Mouse (Mus musculus) kidney, adult 11 months (tissue): ENCODE results near the gene Sh3bgr.
A peak's percentile ranks its signal among the peaks of the same experiment; 100 is the strongest.

Experiments
- DNase-seq: peaks from one replicate; pipeline ENCODE4 v3.0.0; 2022

Sh3bgr gene

GRCm38 (mm10) chr16:96199913-96200701, at the start of gene Sh3bgr:
Gene Sh3bgr, plus strand, starts transcription at chr16:96200450.
- DNase-seq: peak; percentile 78

- DNase-seq: no peak
Measured at GRCm38 (mm10) chr16:96150995-96151394, 49.3 kb upstream of the Sh3bgr start.

GRCm38 (mm10) chr16:96151551-96151950, 48.7 kb upstream of the Sh3bgr start:
- DNase-seq: peak; percentile 46

- no peak for DNase-seq
Measured at GRCm38 (mm10) chr16:96154476-96154875, 45.8 kb upstream of the Sh3bgr start.

GRCm38 (mm10) chr16:96156019-96156418, 44.2 kb upstream of the Sh3bgr start:
- no peak for DNase-seq

- no peak for DNase-seq
Measured at GRCm38 (mm10) chr16:96157171-96157570, 43.1 kb upstream of the Sh3bgr start.

- no peak for DNase-seq
Measured at GRCm38 (mm10) chr16:96158511-96159080, 41.7 kb upstream of the Sh3bgr start.

- DNase-seq: peak; percentile 26
Measured at GRCm38 (mm10) chr16:96159091-96159731, 41.0 kb upstream of the Sh3bgr start.

- DNase-seq: no peak
Measured at GRCm38 (mm10) chr16:96159794-96160346, 40.4 kb upstream of the Sh3bgr start.

GRCm38 (mm10) chr16:96160927-96161326, 39.3 kb upstream of the Sh3bgr start:
- no peak for DNase-seq

- no peak for DNase-seq
Measured at GRCm38 (mm10) chr16:96161336-96161735, 38.9 kb upstream of the Sh3bgr start.

GRCm38 (mm10) chr16:96165723-96166264, 34.5 kb upstream of the Sh3bgr start:
- DNase-seq: no peak

GRCm38 (mm10) chr16:96168837-96169236, 31.4 kb upstream of the Sh3bgr start:
- DNase-seq: no peak

- DNase-seq: no peak
Measured at GRCm38 (mm10) chr16:96173648-96174047, 26.6 kb upstream of the Sh3bgr start.

GRCm38 (mm10) chr16:96175399-96175798, 24.9 kb upstream of the Sh3bgr start:
- DNase-seq: no peak

GRCm38 (mm10) chr16:96179156-96179555, 21.1 kb upstream of the Sh3bgr start:
- DNase-seq: no peak

- DNase-seq: no peak
Measured at GRCm38 (mm10) chr16:96187619-96188018, 12.6 kb upstream of the Sh3bgr start.

GRCm38 (mm10) chr16:96191531-96192506, 8.4 kb upstream of the Sh3bgr start, which contains the start of gene Lca5l:
Gene Lca5l, minus strand, starts transcription at chr16:96192271.
- peak; percentile 99 for DNase-seq

- DNase-seq: no peak
Measured at GRCm38 (mm10) chr16:96200702-96201028, 415 bp downstream of the Sh3bgr start.

GRCm38 (mm10) chr16:96201485-96202232, 1.4 kb downstream of the Sh3bgr start:
- no peak for DNase-seq

GRCm38 (mm10) chr16:96209789-96210188, 9.5 kb downstream of the Sh3bgr start:
- DNase-seq: no peak
